Mouse (Mus musculus) olfactory bulb, adult 2 months (tissue): ENCODE data around the gene Slc22a4.

Experiments used
- CTCF ChIP-seq: fragments of 200-500 bp; IDR thresholded peaks from 2 replicates; pipeline ENCODE4 v1.5.1; 2012; ENCODE audit warnings: low read depth, mild to moderate bottlenecking, low read length, moderate library complexity; ENCODE audit not compliant: insufficient read depth
- POLR2A ChIP-seq: fragments of 200-500 bp; IDR thresholded peaks from 2 replicates; pipeline ENCODE4 v1.6.1; 2012; ENCODE audit warnings: mild to moderate bottlenecking, low read depth, low read length, moderate library complexity; ENCODE audit not compliant: insufficient read depth

GRCm38 (mm10) chr11:54054257-54054656 lies 26.4 kb upstream of the Slc22a4 start:
- TF ChIP-seq CTCF (no peak), POLR2A (no peak)
